Comparison of ENCODE assay signal across 10 mouse cellular contexts in genomic region chr1:44741256-44741655, GRCm38 (mm10).
A peak's percentile ranks its signal among the peaks of the same experiment; 100 is the strongest.
DNase-seq lines count a peak whose midpoint lies in the region; ATAC-seq lines count a peak whose summit lies in the region.
"Had no signal": no experiment of that assay in that cellular context is flagged by ENCODE, and none has a peak within 500 bp of the region (broad histone marks: within the 10 kb centered on the region; RNA-seq: fewer than 3 reads in every experiment).

No protein-coding gene starts in this region.

- ATAC-seq in liver, embryonic 12.5 days, result no peak
- no peak for ATAC-seq in forebrain, embryonic 12.5 days (ENCODE audit: low FRiP score)

- H3K9me3 ChIP-seq in liver, embryonic 12.5 days (replicated peaks), result no peaks in the 10 kb centered on the region
- no peaks in the 10 kb centered on the region for H3K9me3 ChIP-seq in forebrain, embryonic 12.5 days
- H3K9me3 ChIP-seq: limb, embryonic 13.5 days had no signal

- H3K27ac ChIP-seq in liver, embryonic 12.5 days, result no peak overlapping the region
- no peak overlapping the region for H3K27ac ChIP-seq in forebrain, embryonic 12.5 days
- H3K27ac ChIP-seq: limb, embryonic 13.5 days had no signal

- no peaks in the 10 kb centered on the region for H3K4me1 ChIP-seq in liver, embryonic 12.5 days
- H3K4me1 ChIP-seq in forebrain, embryonic 12.5 days, result no peaks in the 10 kb centered on the region
- H3K4me1 ChIP-seq: limb, embryonic 13.5 days had no signal

- peak; percentile 9 for DNase-seq in gastrocnemius, adult 18-20 months (ENCODE audit: low spot score)
- no peak for DNase-seq in gastrocnemius, adult 8-10 months (ENCODE audit: low spot score in 2 of 2)
- peak; percentile 26 to 30 for DNase-seq in layer of hippocampus, postnatal 10 days (ENCODE audit: low spot score in 2 of 2)
- no peak for DNase-seq in layer of hippocampus, adult 9-11 months
- DNase-seq in ES-CJ7 (ENCODE audit: low read depth, low spot score), result peak; percentile 36
- DNase-seq in fibroblast of lung, adult 2 months (ENCODE audit: low read depth), result peak; percentile 20

- no peak overlapping the region for H3K4me3 ChIP-seq in liver, embryonic 12.5 days
- no peak overlapping the region for H3K4me3 ChIP-seq in forebrain, embryonic 12.5 days (replicated peaks)
- H3K4me3 ChIP-seq: limb, embryonic 13.5 days; myocyte had no signal

- no peaks in the 10 kb centered on the region for H3K36me3 ChIP-seq in liver, embryonic 12.5 days
- no peaks in the 10 kb centered on the region for H3K36me3 ChIP-seq in forebrain, embryonic 12.5 days (replicated peaks)
- H3K36me3 ChIP-seq: limb, embryonic 13.5 days had no signal

- no peaks in the 10 kb centered on the region for H3K27me3 ChIP-seq in liver, embryonic 12.5 days (replicated peaks)
- no peaks in the 10 kb centered on the region for H3K27me3 ChIP-seq in forebrain, embryonic 12.5 days
- H3K27me3 ChIP-seq: limb, embryonic 13.5 days had no signal

- H3K9ac ChIP-seq in liver, embryonic 12.5 days, result no peak overlapping the region
- H3K9ac ChIP-seq in forebrain, embryonic 12.5 days, result no peak overlapping the region
- H3K9ac ChIP-seq: limb, embryonic 13.5 days had no signal

- H3K4me2 ChIP-seq in liver, embryonic 12.5 days, result no peak overlapping the region
- no peak overlapping the region for H3K4me2 ChIP-seq in forebrain, embryonic 12.5 days
- H3K4me2 ChIP-seq: limb, embryonic 13.5 days had no signal

Comparison
In these comparisons a context has a peak if more than half of its experiments do, and no peak if none do; other contexts are left out.
1. DNase-seq: peak in gastrocnemius, adult 18-20 months (single experiment), layer of hippocampus, postnatal 10 days (2 of 2), ES-CJ7 (single experiment) and fibroblast of lung, adult 2 months (single experiment); none in gastrocnemius, adult 8-10 months (0 of 2) and layer of hippocampus, adult 9-11 months (single experiment).